Mouse (Mus musculus): ENCODE results near the gene Pld3. TPM values are rescaled to one million over a fixed set of nuclear protein-coding genes. Genes with fewer than 3 reads are reported as not detected.

Gene Pld3
- total and polyA plus RNA-seq, 3 experiments: 11.1 to 22.8 TPM; not detected in 1

GRCm38 (mm10) chr7:27560291-27560887 is 7.4 kb upstream of the Pld3 start:
- Histone ChIP-seq H3K9me3 (replicated peaks; ENCODE audit: insufficient read depth, low read length) (no peaks in the 10 kb centered on the region), H3K9ac (ENCODE audit: control insufficient read depth, low read depth, low read length, poor library complexity, severe bottlenecking) (no peak overlapping the region), H3K79me2 (ENCODE audit: control insufficient read depth, insufficient read depth, low read length, poor library complexity) (no peaks in the 10 kb centered on the region), H3K4me1 (ENCODE audit: control insufficient read depth in 1 of 2, insufficient read depth in 2 of 2, low read length in 2 of 2) (no peaks in the 10 kb centered on the region), H3K27me3 (ENCODE audit: control insufficient read depth in 1 of 2, insufficient read depth in 2 of 2, low read length in 2 of 2) (no peaks in the 10 kb centered on the region), H3K27ac (ENCODE audit: control insufficient read depth, low read depth, low read length) (no peak overlapping the region), H3K4me3 (ENCODE audit: control insufficient read depth in 1 of 2, insufficient read depth in 1 of 2, low read depth in 2 of 2, low read length in 2 of 2) (no peak overlapping the region), H3K36me3 (ENCODE audit: control insufficient read depth in 1 of 2, insufficient read depth in 2 of 2, low read length in 2 of 2) (peaks cover 0 to 2% of the 10 kb centered on the region in 2 experiments; a peak in 2 of 4 replicates)
- DNase-seq (ENCODE audit: low read depth, low spot score): no peak
- TF ChIP-seq GABPA (IDR thresholded peaks at IDR 0.05; ENCODE audit: low read depth, low read length) (no peak), ZNF384 (IDR thresholded peaks at IDR 0.05; ENCODE audit: low read depth, low read length) (no peak), POLR2A (IDR thresholded peaks at IDR 0.05; ENCODE audit: control insufficient read depth in 1 of 2, insufficient read depth in 1 of 2, low read depth in 1 of 2, low read length in 2 of 2, poor library complexity in 1 of 2) (no peak), ZKSCAN1 (IDR thresholded peaks at IDR 0.05; ENCODE audit: low read depth, low read length) (no peak), CTCF (IDR thresholded peaks at IDR 0.05 in 2 of 3, conservative IDR thresholded peaks at IDR 0.05 in 1 of 3; ENCODE audit: control insufficient read depth in 1 of 3, insufficient read depth in 1 of 3, low read depth in 2 of 3, low read length in 3 of 3, poor library complexity in 1 of 3, severe bottlenecking in 1 of 3) (no peak), UBTF (IDR thresholded peaks at IDR 0.05; ENCODE audit: borderline replicate concordance, insufficient read depth, low read depth, low read length) (no peak), TBP (IDR thresholded peaks at IDR 0.05; ENCODE audit: low read depth, low read length) (no peak), RAD21 (IDR thresholded peaks at IDR 0.05; ENCODE audit: low read depth, low read length) (no peak), MYB (IDR thresholded peaks at IDR 0.05; ENCODE audit: low read depth, low read length) (no peak), E2F4 (IDR thresholded peaks at IDR 0.05; ENCODE audit: borderline replicate concordance, low read depth, low read length) (no peak), MAFK (IDR thresholded peaks at IDR 0.05; ENCODE audit: borderline replicate concordance, low read depth, low read length) (no peak), ZMIZ1 (IDR thresholded peaks at IDR 0.05; ENCODE audit: low read depth, low read length) (no peak), CHD2 (IDR thresholded peaks at IDR 0.05; ENCODE audit: low read length) (no peak), ELF1 (IDR thresholded peaks at IDR 0.05; ENCODE audit: low read depth, low read length) (no peak), SMC3 (IDR thresholded peaks at IDR 0.05; ENCODE audit: low read depth, low read length) (no peak), SIN3A (IDR thresholded peaks at IDR 0.05; ENCODE audit: low read length) (no peak), RCOR1 (IDR thresholded peaks at IDR 0.05; ENCODE audit: low read depth, low read length) (no peak), TAL1 (IDR thresholded peaks at IDR 0.05; ENCODE audit: low read length) (no peak)

- Histone ChIP-seq H3K4me3 (ENCODE audit: control insufficient read depth in 1 of 2, insufficient read depth in 1 of 2, low read depth in 2 of 2, low read length in 2 of 2) (peak overlapping the region in 1 of 2 experiments; percentile 83; a peak in 1 of 4 replicates), H3K9ac (ENCODE audit: control insufficient read depth, low read depth, low read length, poor library complexity, severe bottlenecking) (no peak overlapping the region), H3K79me2 (ENCODE audit: control insufficient read depth, insufficient read depth, low read length, poor library complexity) (peaks cover 12% of the 10 kb centered on the region), H3K27me3 (ENCODE audit: control insufficient read depth in 1 of 2, insufficient read depth in 2 of 2, low read length in 2 of 2) (no peaks in the 10 kb centered on the region), H3K9me3 (replicated peaks; ENCODE audit: insufficient read depth, low read length) (no peaks in the 10 kb centered on the region), H3K36me3 (ENCODE audit: control insufficient read depth in 1 of 2, insufficient read depth in 2 of 2, low read length in 2 of 2) (peaks cover 0 to 5% of the 10 kb centered on the region in 2 experiments; a peak in 1 of 4 replicates), H3K27ac (ENCODE audit: control insufficient read depth, low read depth, low read length) (no peak overlapping the region), H3K4me1 (ENCODE audit: control insufficient read depth in 1 of 2, insufficient read depth in 2 of 2, low read length in 2 of 2) (peaks cover 3 to 7% of the 10 kb centered on the region in 2 experiments; a peak in 3 of 4 replicates)
- no peak for TF ChIP-seq MXI1 (IDR thresholded peaks at IDR 0.05; ENCODE audit: low read depth, low read length)
- no peak for TF ChIP-seq MYB (IDR thresholded peaks at IDR 0.05; ENCODE audit: low read depth, low read length)
- TF ChIP-seq CTCF (IDR thresholded peaks at IDR 0.05 in 2 of 3, conservative IDR thresholded peaks at IDR 0.05 in 1 of 3; ENCODE audit: control insufficient read depth in 1 of 3, insufficient read depth in 1 of 3, low read depth in 2 of 3, low read length in 3 of 3, poor library complexity in 1 of 3, severe bottlenecking in 1 of 3): no peak
- TF ChIP-seq TBP (IDR thresholded peaks at IDR 0.05; ENCODE audit: low read depth, low read length): no peak
- no peak for TF ChIP-seq ETS1 (IDR thresholded peaks at IDR 0.05; ENCODE audit: low read depth, low read length)
- no peak for TF ChIP-seq POLR2AphosphoS5 (IDR thresholded peaks at IDR 0.05; ENCODE audit: borderline replicate concordance, low read depth, low read length)
- no peak for TF ChIP-seq POLR2AphosphoS2 (IDR thresholded peaks at IDR 0.05; ENCODE audit: low read length)
- peak; percentile 51 for DNase-seq (ENCODE audit: low read depth, low spot score)
These were observed 948 bp downstream of the Pld3 start for GRCm38 (mm10) chr7:27552070-27552469.
